Comparison of ENCODE assay signal across 8 mouse cellular contexts in the genomic region with DNA sequence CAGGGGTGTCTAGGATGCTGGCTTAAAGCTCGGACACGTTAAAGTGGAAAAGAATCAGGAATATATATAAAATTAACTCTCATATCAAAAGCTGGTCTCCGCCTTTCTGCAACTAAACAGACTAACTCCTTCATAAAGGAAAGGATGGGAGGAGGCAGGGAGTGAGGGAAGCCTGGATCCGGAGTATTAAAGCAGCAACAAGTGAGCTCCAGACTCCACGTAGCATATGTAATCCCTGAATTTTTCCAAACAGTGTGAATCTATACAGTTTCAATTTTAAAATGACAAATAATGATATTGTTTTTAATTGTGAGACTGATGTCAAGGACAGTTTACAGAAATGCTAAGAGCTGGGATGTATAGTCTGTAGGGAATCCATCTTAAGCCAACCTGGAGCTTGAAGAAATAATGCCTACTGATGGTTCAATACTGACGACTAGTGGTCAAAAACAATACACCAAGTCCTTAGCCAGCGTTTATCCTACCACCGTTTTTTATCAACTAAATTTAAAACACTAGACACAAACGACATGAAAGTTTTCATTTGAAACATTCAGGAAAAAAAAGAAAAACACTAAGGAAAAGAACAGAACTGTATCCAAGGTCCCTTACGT.
DNase-seq lines count a peak whose midpoint lies in the region; ATAC-seq and TF ChIP-seq lines count a peak whose summit lies in the region.

No protein-coding gene starts in this region.

- no peaks in the 10 kb centered on the region for H3K36me3 ChIP-seq in forebrain, embryonic 12.5 days (replicated peaks)
- no peaks in the 10 kb centered on the region for H3K36me3 ChIP-seq in liver, postnatal 0 days (replicated peaks; ENCODE audit: insufficient read depth, low read length)

- TF ChIP-seq CTCF in gastrocnemius, adult 2 months (IDR thresholded peaks at IDR 0.05), result peak; percentile 83
- TF ChIP-seq CTCF in liver, postnatal 0 days (IDR thresholded peaks at IDR 0.05; ENCODE audit: low read depth), result peak; percentile 80

- intact Hi-C loops in gastrocnemius, adult 2 months (cut with DNase I), result loop anchor here (2.0 to 5.0 kb wide), 2 partner anchors 573 to 747 kb away; no protein-coding TSS in a partner anchor

- H3K4me3 ChIP-seq in gastrocnemius, adult 2 months, result no peak overlapping the region
- H3K4me3 ChIP-seq in forebrain, embryonic 12.5 days (replicated peaks), result no peak overlapping the region
- H3K4me3 ChIP-seq in liver, postnatal 0 days (ENCODE audit: low read depth, low read length), result no peak overlapping the region

- no peak for DNase-seq in gastrocnemius, adult 2 months
- no peak for DNase-seq in gastrocnemius, postnatal 4 days (ENCODE audit: low spot score in 2 of 2)
- peak; percentile 35 for DNase-seq in right cerebral cortex, adult 18-20 months
- no peak for DNase-seq in right cerebral cortex, postnatal 25 days
- no peak for DNase-seq in liver, postnatal 0 days
- DNase-seq in telencephalon, adult 2 months (ENCODE audit: low read depth, low spot score), result peak; percentile 64
- DNase-seq in urinary bladder, postnatal 25 days (ENCODE audit: low spot score), result no peak

- H3K4me1 ChIP-seq in forebrain, embryonic 12.5 days, result no peaks in the 10 kb centered on the region
- H3K4me1 ChIP-seq in liver, postnatal 0 days (ENCODE audit: insufficient read depth), result no peaks in the 10 kb centered on the region

- H3K27ac ChIP-seq in gastrocnemius, adult 2 months, result peak overlapping the region; percentile 68
- no peak overlapping the region for H3K27ac ChIP-seq in forebrain, embryonic 12.5 days
- H3K27ac ChIP-seq in liver, postnatal 0 days (ENCODE audit: low read depth), result no peak overlapping the region

- no peaks in the 10 kb centered on the region for H3K9me3 ChIP-seq in forebrain, embryonic 12.5 days
- no peaks in the 10 kb centered on the region for H3K9me3 ChIP-seq in liver, postnatal 0 days (ENCODE audit: low read length)

- no peak overlapping the region for H3K9ac ChIP-seq in forebrain, embryonic 12.5 days
- H3K9ac ChIP-seq in liver, postnatal 0 days (replicated peaks), result no peak overlapping the region

- no peak for TF ChIP-seq EP300 in liver, postnatal 0 days (IDR thresholded peaks at IDR 0.05; ENCODE audit: low read depth)

- no peaks in the 10 kb centered on the region for H3K27me3 ChIP-seq in forebrain, embryonic 12.5 days
- no peaks in the 10 kb centered on the region for H3K27me3 ChIP-seq in liver, postnatal 0 days (ENCODE audit: insufficient read depth, low read length)

- H3K4me2 ChIP-seq in forebrain, embryonic 12.5 days, result no peak overlapping the region
- no peak overlapping the region for H3K4me2 ChIP-seq in liver, postnatal 0 days (ENCODE audit: low read depth, low read length)

- 57% methylated on average over 10 of the region's 10 CpGs for WGBS in forebrain, embryonic 12.5 days
- WGBS in liver, postnatal 0 days (ENCODE audit: insufficient replicate concordance), result 56% methylated on average over 10 of the region's 10 CpGs

- ATAC-seq in forebrain, embryonic 12.5 days (ENCODE audit: low FRiP score), result peak; percentile 63
- ATAC-seq in liver, postnatal 0 days, result no peak

Comparison
In these comparisons a context has a peak if more than half of its experiments do, and no peak if none do; other contexts are left out.
1. DNase-seq: peak in right cerebral cortex, adult 18-20 months (single experiment) and telencephalon, adult 2 months (single experiment); none in gastrocnemius, adult 2 months (single experiment), gastrocnemius, postnatal 4 days (0 of 2), right cerebral cortex, postnatal 25 days (single experiment), liver, postnatal 0 days (single experiment) and urinary bladder, postnatal 25 days (single experiment).